Mouse (Mus musculus) limb, embryonic 14.5 days (tissue): ENCODE results near the gene Smbd1. TPM values are rescaled to one million over a fixed set of nuclear protein-coding genes. Genes with fewer than 3 reads are reported as not detected.

Source experiments
- ATAC-seq: fragments of 200-750 bp; cut with Nextera tagmentation; 2 replicates; pipeline ENCODE4 v1.8.0; 2017; ENCODE audit warnings: low read depth, moderate number of reproducible peaks, moderate TSS enrichment; ENCODE audit not compliant: low FRiP score
- DNase-seq: peaks from one replicate; pipeline ENCODE4 v3.0.0-alpha.2; 2015; ENCODE audit warnings: low spot score
- H3K27ac ChIP-seq: fragments of 300-500 bp; sonication (generic); replicated peaks from 2 replicates; pipeline ENCODE4 v1.5.1; 2014; ENCODE audit warnings: low read depth, mild to moderate bottlenecking, low read length, moderate library complexity, mixed read lengths
- H3K27me3 ChIP-seq: fragments of 300-500 bp; sonication (generic); 2 replicates; pipeline ENCODE4 v1.6.1; 2014; ENCODE audit warnings: low read length, mixed read lengths; ENCODE audit not compliant: control insufficient read depth, insufficient read depth
- H3K36me3 ChIP-seq: fragments of 300-500 bp; sonication (generic); 2 replicates; pipeline ENCODE4 v1.6.1; 2014; ENCODE audit warnings: mild to moderate bottlenecking, low read length, moderate library complexity, mixed read lengths; ENCODE audit not compliant: control insufficient read depth, insufficient read depth
- H3K4me1 ChIP-seq: fragments of 300-500 bp; sonication (generic); 2 replicates; pipeline ENCODE4 v1.6.1; 2014; ENCODE audit warnings: antibody characterized with exemption, low read length, mixed read lengths; ENCODE audit not compliant: control insufficient read depth, insufficient read depth
- H3K4me2 ChIP-seq: fragments of 300-500 bp; sonication (generic); replicated peaks from 2 replicates; pipeline ENCODE4 v1.6.1; 2014; ENCODE audit warnings: low read depth, mild to moderate bottlenecking, low read length, moderate library complexity; ENCODE audit not compliant: severe bottlenecking
- H3K4me3 ChIP-seq: fragments of 300-500 bp; sonication (generic); replicated peaks from 2 replicates; pipeline ENCODE4 v1.5.1; 2014; ENCODE audit warnings: low read length
- H3K9ac ChIP-seq: fragments of 300-500 bp; sonication (generic); 2 replicates; pipeline ENCODE4 v1.6.1; 2014; ENCODE audit warnings: mild to moderate bottlenecking, low read depth, low read length, moderate library complexity; ENCODE audit not compliant: severe bottlenecking
- H3K9me3 ChIP-seq: fragments of 300-500 bp; sonication (generic); 2 replicates; pipeline ENCODE4 v1.6.1; 2016; ENCODE audit warnings: low read length; ENCODE audit not compliant: control insufficient read depth
- POLR2A ChIP-seq: fragments of 200-500 bp; IDR thresholded peaks from 2 replicates; pipeline ENCODE4 v1.8.0; 2012; ENCODE audit warnings: inconsistent platforms, mild to moderate bottlenecking, moderate library complexity, borderline replicate concordance; ENCODE audit not compliant: insufficient read depth, insufficient read length; ENCODE audit errors: extremely low read depth
- WGBS: fragments of 180-500 bp; shearing (Covaris S2); extraction: QIAGEN DNeasy Blood & Tissue Kit; methylation state at CpG from one replicate; pipeline ENCODE4 v1.1.7; 2014; 5-methylcytosine and 5-hydroxymethylcytosine counted together
- polyA plus RNA-seq, 2 experiments: library from polyadenylated mRNA; depleted of rRNA in 1 of 2; stranded (reverse) in 1 of 2; unstranded in 1 of 2; fragments of >200 nt; fragmentation: Nextera tagmentation in 1 of 2; extraction: Ambion mirVana in 1 of 2; gene quantifications; 2 replicates each; pipeline versions ENCODE4 v1.2.1 to v1.2.3; 2012 to 2014

The Smbd1 gene
- polyA plus RNA-seq, 2 experiments = not detected

DNA sequence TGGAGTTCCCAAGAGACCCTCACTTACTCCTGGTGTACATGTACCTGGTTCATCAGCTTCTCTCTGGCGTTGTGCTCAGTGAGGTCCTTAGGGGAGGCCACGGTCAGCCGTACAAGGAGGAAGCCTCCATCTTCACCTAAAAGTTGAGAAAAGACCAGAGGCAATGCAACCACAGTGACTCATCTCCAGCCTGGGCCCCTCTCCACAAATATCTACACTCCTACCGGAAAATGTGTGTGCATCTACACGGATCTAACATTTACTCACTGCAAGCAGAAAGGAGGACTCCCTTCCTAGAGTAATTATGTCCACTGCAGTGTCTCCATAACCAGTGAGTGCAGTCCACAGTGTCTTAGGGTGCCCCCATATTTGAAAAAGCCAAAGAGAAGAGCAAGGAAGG lies 20.2 kb downstream of the Smbd1 start:
- H3K4me3 ChIP-seq = no peak overlapping the region
- H3K9ac ChIP-seq = no peak overlapping the region
- H3K27me3 ChIP-seq = no peaks in the 10 kb centered on the region
- 84% methylated on average over 5 of the region's 5 CpGs for WGBS
- no peak for TF ChIP-seq POLR2A
- no peaks in the 10 kb centered on the region for H3K36me3 ChIP-seq
- no peaks in the 10 kb centered on the region for H3K4me1 ChIP-seq
- DNase-seq (no peak), ATAC-seq (no peak)
- H3K27ac ChIP-seq = no peak overlapping the region
- no peaks in the 10 kb centered on the region for H3K9me3 ChIP-seq
- no peak overlapping the region for H3K4me2 ChIP-seq

DNA sequence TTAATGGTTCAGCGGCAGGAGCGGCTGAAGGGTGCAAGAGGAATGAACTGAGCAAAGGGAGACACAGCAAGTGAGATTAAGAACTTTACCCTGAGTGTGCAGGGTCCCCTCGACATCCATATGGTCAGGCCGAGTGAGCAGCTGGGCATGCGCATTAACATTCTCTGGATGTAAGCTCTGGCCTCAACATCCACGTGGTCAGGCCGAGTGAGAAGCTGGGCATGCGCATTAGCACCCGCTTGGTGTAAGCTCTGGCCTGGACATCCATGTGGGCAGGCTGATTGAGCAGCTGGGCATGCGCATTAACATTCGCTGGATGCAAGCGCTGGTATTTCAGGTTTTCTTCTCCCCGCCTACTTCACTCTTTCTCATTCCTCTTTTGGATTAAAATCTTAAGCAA lies 25.4 kb downstream of the Smbd1 start:
- Histone ChIP-seq H3K4me3 (no peak overlapping the region), H3K9me3 (no peaks in the 10 kb centered on the region), H3K36me3 (no peaks in the 10 kb centered on the region), H3K9ac (no peak overlapping the region), H3K4me2 (no peak overlapping the region), H3K27ac (no peak overlapping the region), H3K4me1 (no peaks in the 10 kb centered on the region), H3K27me3 (no peaks in the 10 kb centered on the region)
- ATAC-seq (no peak), DNase-seq (no peak)
- no peak for TF ChIP-seq POLR2A
- WGBS = 83% methylated on average over 13 of the region's 13 CpGs

DNA sequence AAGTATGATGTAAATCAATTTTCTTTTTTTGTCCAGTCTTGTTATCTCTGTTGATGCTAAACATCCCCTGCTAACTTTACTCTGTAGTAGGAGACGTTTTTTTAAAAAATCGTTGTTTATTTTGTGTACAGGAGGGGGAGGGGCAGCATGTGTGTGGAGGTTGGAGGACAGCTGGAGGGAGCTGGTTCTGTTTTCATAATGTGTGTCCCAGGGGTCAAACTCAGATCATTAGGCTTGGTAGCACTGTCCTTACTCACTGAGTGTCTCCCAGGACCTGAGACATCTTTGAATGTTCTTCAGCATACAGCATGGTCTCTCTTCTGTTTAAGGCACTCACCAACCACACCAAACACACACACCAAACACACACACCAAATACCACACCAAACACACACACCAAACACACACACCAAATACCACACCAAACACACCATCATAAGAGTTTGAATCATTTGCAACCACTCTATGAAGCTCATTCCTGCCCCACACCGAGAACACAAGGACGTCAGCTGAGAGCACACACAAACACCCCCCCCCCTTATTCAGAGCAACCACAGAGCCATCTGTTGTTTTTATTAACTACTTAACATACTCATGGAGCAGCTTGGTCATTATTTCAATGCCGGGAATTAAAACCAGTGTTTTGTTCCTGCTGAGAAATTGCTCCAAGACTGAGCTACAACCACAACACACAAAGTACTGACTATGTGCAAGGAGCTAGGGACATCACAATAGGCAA lies 26.8 kb downstream of the Smbd1 start:
- no peaks in the 10 kb centered on the region for H3K36me3 ChIP-seq
- ATAC-seq (no peak), DNase-seq (no peak)
- H3K9ac ChIP-seq = no peak overlapping the region
- H3K27me3 ChIP-seq = no peaks in the 10 kb centered on the region
- H3K9me3 ChIP-seq = no peaks in the 10 kb centered on the region
- H3K27ac ChIP-seq = no peak overlapping the region
- no peak overlapping the region for H3K4me2 ChIP-seq
- 26% methylated on average over 5 of the region's 5 CpGs for WGBS
- TF ChIP-seq POLR2A = no peak
- no peak overlapping the region for H3K4me3 ChIP-seq
- H3K4me1 ChIP-seq = no peaks in the 10 kb centered on the region

DNA sequence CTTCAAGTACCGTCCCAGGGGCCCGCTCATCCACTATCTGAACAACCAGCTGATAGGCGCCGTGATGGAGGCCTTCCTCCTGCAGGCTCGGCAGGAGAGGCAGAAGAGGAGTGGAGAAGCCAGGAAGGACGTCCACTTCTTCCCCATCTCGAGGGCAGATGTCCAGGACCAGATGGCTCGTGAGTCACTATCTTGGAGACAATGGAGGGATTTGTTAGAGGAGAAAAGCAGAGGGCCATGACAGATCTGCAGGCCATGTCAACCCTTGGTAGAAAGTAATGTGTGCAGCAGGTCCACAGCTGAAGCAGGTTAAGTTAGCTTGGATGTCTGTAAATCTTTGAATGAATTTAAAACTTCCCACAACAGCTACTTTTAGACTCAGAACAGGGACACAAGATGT lies 31.3 kb downstream of the Smbd1 start:
- WGBS = 66% methylated on average over 8 of the region's 8 CpGs
- Histone ChIP-seq H3K27me3 (no peaks in the 10 kb centered on the region), H3K4me2 (no peak overlapping the region), H3K27ac (no peak overlapping the region), H3K4me1 (no peaks in the 10 kb centered on the region), H3K9ac (no peak overlapping the region), H3K4me3 (no peak overlapping the region), H3K36me3 (no peaks in the 10 kb centered on the region), H3K9me3 (no peaks in the 10 kb centered on the region)
- ATAC-seq = no peak
- no peak for DNase-seq
- TF ChIP-seq POLR2A = no peak

DNA sequence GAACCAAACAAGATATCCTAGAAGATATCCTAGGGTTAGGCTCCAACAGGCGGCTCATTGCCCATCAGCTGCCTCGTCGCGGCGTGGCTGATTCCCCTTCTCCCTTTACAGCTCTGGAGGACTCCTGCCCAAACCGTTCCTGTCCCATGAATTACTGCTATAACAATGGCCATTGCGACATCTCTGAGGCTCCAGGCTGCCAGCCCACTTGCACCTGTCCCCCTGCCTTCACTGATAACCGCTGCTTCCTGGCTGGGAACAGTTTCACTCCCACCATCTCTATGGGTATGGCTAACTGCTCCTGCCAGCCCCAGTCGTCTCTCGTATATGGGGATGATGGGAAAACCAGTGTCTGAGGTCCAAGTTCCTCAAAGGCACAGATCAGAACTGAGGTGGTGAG lies 33.6 kb downstream of the Smbd1 start:
- WGBS = 62% methylated on average over 10 of the region's 10 CpGs
- no peaks in the 10 kb centered on the region for H3K36me3 ChIP-seq
- no peak for TF ChIP-seq POLR2A
- DNase-seq = no peak
- H3K9me3 ChIP-seq = no peaks in the 10 kb centered on the region
- no peak overlapping the region for H3K9ac ChIP-seq
- no peak overlapping the region for H3K4me2 ChIP-seq
- H3K4me3 ChIP-seq = no peak overlapping the region
- no peaks in the 10 kb centered on the region for H3K4me1 ChIP-seq
- H3K27me3 ChIP-seq = no peaks in the 10 kb centered on the region
- no peak for ATAC-seq
- no peak overlapping the region for H3K27ac ChIP-seq
